Mouse (Mus musculus) embryonic fibroblast, embryonic 13.5 days (primary cell): ENCODE results near the gene Riox2.

Experiments used
- CTCF ChIP-seq: IDR thresholded peaks from 2 replicates; pipeline ENCODE4 v1.5.1; 2011; ENCODE audit warnings: mild to moderate bottlenecking, control low read depth, low read length, moderate library complexity, borderline replicate concordance; ENCODE audit not compliant: insufficient read depth
- POLR2A ChIP-seq: IDR thresholded peaks from 2 replicates; pipeline ENCODE4 v1.6.1; 2011; ENCODE audit warnings: low read depth, mild to moderate bottlenecking, control low read depth, low read length, moderate library complexity

DNA sequence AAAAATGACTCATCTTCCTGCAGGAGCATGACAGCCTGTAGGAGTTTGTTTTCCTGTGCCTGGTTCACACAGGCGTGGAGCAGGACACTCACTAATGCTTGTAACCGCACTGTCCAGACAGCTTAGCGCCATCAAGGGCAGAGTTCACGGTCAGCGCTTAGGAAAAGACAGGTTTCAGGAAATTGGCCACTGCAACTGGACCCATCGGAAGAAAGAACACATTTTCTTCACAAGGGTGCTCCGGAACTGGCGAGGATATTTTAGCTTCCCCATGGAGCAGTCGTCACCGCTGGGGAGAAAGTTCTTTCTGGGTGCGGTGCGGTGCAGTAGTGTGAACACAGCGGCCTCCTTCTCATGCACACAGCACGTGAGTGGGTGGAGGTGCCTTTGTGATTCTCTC, 21.6 kb downstream of the Riox2 start:
- TF ChIP-seq CTCF, result no peak
- TF ChIP-seq POLR2A, result no peak
